Mouse (Mus musculus): ENCODE data around the gene Rbmx. TPM values are rescaled to one million over a fixed set of nuclear protein-coding genes. Genes with fewer than 3 reads are reported as not detected.

The Rbmx gene
- polyA plus RNA-seq, 1 experiment from 2014 or later, result 108 TPM

Other genes starting within 250 kb of the Rbmx start
- not detected in 2 replicates for gene Cd40lg, start 180.9 kb downstream of the Rbmx start, polyA plus RNA-seq (2015; fragmentation: Nextera tagmentation; extraction: Ambion mirVana)
- 15.1 and 16.2 TPM in 2 replicates for gene Arhgef6, start 54.3 kb downstream of the Rbmx start, polyA plus RNA-seq (2015; fragmentation: Nextera tagmentation; extraction: Ambion mirVana)
- not detected in 2 replicates for gene Gm364, start 16.1 kb upstream of the Rbmx start, polyA plus RNA-seq (2015; fragmentation: Nextera tagmentation; extraction: Ambion mirVana)
- not detected in 2 replicates for gene Gpr101, start 110.7 kb upstream of the Rbmx start, polyA plus RNA-seq (2015; fragmentation: Nextera tagmentation; extraction: Ambion mirVana)

Data from embryonic facial prominence, embryonic 15.5 days (tissue).